Mouse (Mus musculus) forebrain, embryonic 15.5 days (tissue): ENCODE data around the gene Midn. TPM values are rescaled to one million over a fixed set of nuclear protein-coding genes. Genes with fewer than 3 reads are reported as not detected.
A peak's percentile ranks its signal among the peaks of the same experiment; 100 is the strongest.
"Not testable (repeated sequence)": the region's sequence is repeated elsewhere in the genome, so short reads cannot be mapped to it uniquely, and the experiment has no call there.

Experiments used
- ATAC-seq: fragments of 200-750 bp; cut with Nextera tagmentation; replicated peaks from 2 replicates; pipeline ENCODE4 v1.8.0; 2017; ENCODE audit warnings: mild to moderate bottlenecking, moderate TSS enrichment, moderate library complexity
- H3K27ac ChIP-seq: fragments of 300-500 bp; sonication (generic); replicated peaks from 2 replicates; pipeline ENCODE4 v1.5.1; 2015; ENCODE audit warnings: mild to moderate bottlenecking, inconsistent platforms
- H3K27me3 ChIP-seq: fragments of 300-500 bp; sonication (generic); 2 replicates; pipeline ENCODE4 v1.6.1; 2015; ENCODE audit warnings: inconsistent platforms
- H3K36me3 ChIP-seq: fragments of 300-500 bp; sonication (generic); 2 replicates; pipeline ENCODE4 v1.6.1; 2015; ENCODE audit warnings: mild to moderate bottlenecking, inconsistent platforms
- H3K4me1 ChIP-seq: fragments of 300-500 bp; sonication (generic); 2 replicates; pipeline ENCODE4 v1.6.1; 2015; ENCODE audit warnings: inconsistent platforms
- H3K4me2 ChIP-seq: fragments of 300-500 bp; sonication (generic); replicated peaks from 2 replicates; pipeline ENCODE4 v1.6.1; 2015; ENCODE audit warnings: mild to moderate bottlenecking, inconsistent platforms
- H3K4me3 ChIP-seq: fragments of 300-500 bp; sonication (generic); 2 replicates; pipeline ENCODE4 v1.5.1; 2015; ENCODE audit warnings: mild to moderate bottlenecking, inconsistent platforms
- H3K9ac ChIP-seq: fragments of 300-500 bp; sonication (generic); replicated peaks from 2 replicates; pipeline ENCODE4 v1.6.1; 2015; ENCODE audit warnings: mild to moderate bottlenecking, inconsistent platforms
- H3K9me3 ChIP-seq: fragments of 300-500 bp; sonication (generic); 2 replicates; pipeline ENCODE4 v1.6.1; 2016; ENCODE audit warnings: inconsistent platforms
- WGBS: fragments of 180-500 bp; shearing (Covaris S2); methylation state at CpG from one replicate; pipeline ENCODE4 v1.1.7; 2015; ENCODE audit warnings: mixed read lengths; 5-methylcytosine and 5-hydroxymethylcytosine counted together
- polyA plus RNA-seq: library from polyadenylated mRNA; unstranded; fragments of >200 nt; fragmentation: Nextera tagmentation; extraction: Ambion mirVana; gene quantifications from 2 replicates; pipeline ENCODE4 v1.2.1, GENCODE M21; 2015

The Midn gene
- polyA plus RNA-seq, 1 experiment from 2014 or later, result 34.9 TPM

- H3K4me3 ChIP-seq, result peak overlapping the region; percentile 44; the same call in 1 of the 2 replicates
- H3K27me3 ChIP-seq, result no peaks in the 10 kb centered on the region
- H3K9me3 ChIP-seq, result no peaks in the 10 kb centered on the region
- no peaks in the 10 kb centered on the region for H3K36me3 ChIP-seq
- ATAC-seq, result no peak
- H3K4me1 ChIP-seq, result peaks cover 59% of the 10 kb centered on the region
- 0 out of 2 replicates have a peak overlapping the region, but pooled peaks have one; percentile 88 for H3K4me2 ChIP-seq
- H3K9ac ChIP-seq, result no peak overlapping the region
- WGBS, result 80% methylated on average over 8 of the region's 8 CpGs
- H3K27ac ChIP-seq, result no peak overlapping the region
These were observed 15.6 kb downstream of the Midn start for GRCm38 (mm10) chr10:80163721-80164120.

GRCm38 (mm10) chr10:80164161-80164997, 16.3 kb downstream of the Midn start:
- no peak for ATAC-seq
- Histone ChIP-seq H3K27ac (peak overlapping the region; percentile 71), H3K4me3 (peak overlapping the region; percentile 44), H3K27me3 (no peaks in the 10 kb centered on the region), H3K4me1 (peaks cover 59% of the 10 kb centered on the region), H3K36me3 (no peaks in the 10 kb centered on the region), H3K4me2 (peak overlapping the region; percentile 88), H3K9me3 (no peaks in the 10 kb centered on the region), H3K9ac (peak overlapping the region; percentile 64)
- 8% methylated on average over 44 of the region's 44 CpGs for WGBS

GRCm38 (mm10) chr10:80164998-80165344, 16.9 kb downstream of the Midn start:
- H3K9ac ChIP-seq, result peak overlapping the region; percentile 64
- peaks cover 62% of the 10 kb centered on the region for H3K4me1 ChIP-seq
- no peaks in the 10 kb centered on the region for H3K27me3 ChIP-seq
- peak overlapping the region; percentile 88 for H3K4me2 ChIP-seq
- WGBS, result 0% methylated on average over 17 of the region's 17 CpGs
- H3K27ac ChIP-seq, result peak overlapping the region; percentile 80
- H3K9me3 ChIP-seq, result no peaks in the 10 kb centered on the region
- peaks cover 3% of the 10 kb centered on the region for H3K36me3 ChIP-seq
- ATAC-seq, result peak; percentile 48
- peak overlapping the region; percentile 44 for H3K4me3 ChIP-seq

DNA sequence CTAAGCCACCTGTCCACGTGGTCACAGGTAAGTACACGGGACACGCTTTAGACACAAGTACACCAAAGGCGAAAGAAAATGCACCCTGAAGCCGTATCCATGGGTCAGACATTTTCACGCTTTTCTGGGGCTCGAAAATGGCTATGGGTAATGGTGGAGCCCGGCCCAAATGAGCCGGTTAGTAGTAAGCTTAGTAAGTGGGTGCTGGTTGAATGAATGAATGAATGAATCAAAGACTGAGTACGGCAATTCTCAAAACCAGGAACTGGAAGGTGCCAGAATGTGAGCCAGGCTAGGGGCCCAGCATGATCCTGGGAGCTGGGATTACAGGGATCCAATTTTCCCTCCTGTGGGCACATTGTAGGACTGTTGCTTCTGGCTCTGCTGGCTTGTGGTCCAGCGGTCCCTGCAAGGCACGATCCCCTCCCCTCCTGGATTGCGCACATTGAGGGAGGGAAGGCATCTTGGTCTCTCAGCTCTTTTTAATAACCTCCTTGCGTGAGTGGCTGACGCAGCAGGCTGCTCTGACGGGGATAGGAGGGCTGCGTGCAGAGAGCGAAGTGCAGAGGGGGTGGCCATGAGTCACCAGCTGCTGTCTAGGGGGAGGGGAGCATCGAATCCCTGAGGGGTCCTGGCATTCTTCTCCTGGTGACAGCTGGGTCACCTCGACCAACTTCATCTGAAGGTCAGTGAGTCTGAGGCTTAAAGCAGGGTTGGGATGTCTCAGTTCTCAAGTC, 17.5 kb downstream of the Midn start, which contains the start of gene Cirbp:
Gene Cirbp, plus strand, starts transcription at position 594 of the 737 bp plus-strand sequence.
- no peak for ATAC-seq
- no peaks in the 10 kb centered on the region for H3K27me3 ChIP-seq
- peak within 1 kb of the TSS; percentile 64 for H3K9ac ChIP-seq
- peaks cover 9% of the 10 kb centered on the region for H3K36me3 ChIP-seq
- H3K9me3 ChIP-seq, result no peaks in the 10 kb centered on the region
- peak within 1 kb of the TSS; percentile 88 for H3K4me2 ChIP-seq
- peak within 1 kb of the TSS; percentile 44 for H3K4me3 ChIP-seq
- WGBS, result 15% methylated on average over 20 of the region's 20 CpGs
- H3K27ac ChIP-seq, result peak within 1 kb of the TSS; percentile 100
- peaks cover 61% of the 10 kb centered on the region for H3K4me1 ChIP-seq

DNA sequence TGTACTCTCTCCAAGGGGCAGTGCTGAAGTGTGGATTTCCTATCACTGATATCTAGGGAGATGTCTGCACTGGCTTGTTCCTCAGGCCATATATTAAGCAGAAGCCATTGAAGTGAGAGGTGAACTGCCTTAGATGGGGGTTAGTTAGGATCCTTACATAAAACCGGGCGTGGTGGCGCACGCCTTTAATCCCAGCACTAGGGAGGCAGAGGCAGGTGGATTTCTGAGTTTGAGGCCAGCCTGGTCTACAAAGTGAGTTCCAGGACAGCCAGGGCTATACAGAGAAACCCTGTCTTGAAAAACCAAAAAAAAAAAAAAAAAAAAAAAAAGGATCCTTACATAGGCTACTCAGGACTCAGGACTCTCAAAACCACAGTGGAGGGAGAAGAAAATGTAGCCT, 18.1 kb downstream of the Midn start:
- Histone ChIP-seq H3K36me3 (peaks cover 13% of the 10 kb centered on the region), H3K4me2 (peak overlapping the region; percentile 88), H3K4me3 (peak overlapping the region; percentile 44), H3K27ac (peak overlapping the region; percentile 100), H3K4me1 (peaks cover 59% of the 10 kb centered on the region), H3K9ac (peak overlapping the region; percentile 64)
- WGBS, result 90% methylated on average over 4 of the region's 4 CpGs
- not testable (repeated sequence) for H3K27me3 ChIP-seq, ATAC-seq, H3K9me3 ChIP-seq

- Histone ChIP-seq H3K4me2 (peak overlapping the region; percentile 67), H3K4me3 (peak overlapping the region; percentile 99), H3K27ac (peak overlapping the region; percentile 100), H3K4me1 (peaks cover 68% of the 10 kb centered on the region), H3K27me3 (no peaks in the 10 kb centered on the region), H3K9me3 (no peaks in the 10 kb centered on the region), H3K9ac (peak overlapping the region; percentile 100), H3K36me3 (peaks cover 26% of the 10 kb centered on the region)
- under 1% methylated on average over 52 of the region's 55 CpGs for WGBS
- ATAC-seq, result peak; percentile 91
These were observed 19.5 kb downstream of the Midn start for GRCm38 (mm10) chr10:80167460-80168037.

- Histone ChIP-seq H3K4me1 (peaks cover 72% of the 10 kb centered on the region), H3K9ac (peak overlapping the region; percentile 100), H3K36me3 (peaks cover 26% of the 10 kb centered on the region), H3K4me3 (peak overlapping the region; percentile 99), H3K27me3 (no peaks in the 10 kb centered on the region), H3K9me3 (no peaks in the 10 kb centered on the region), H3K4me2 (peak overlapping the region; percentile 67), H3K27ac (peak overlapping the region; percentile 100)
- WGBS, result under 1% methylated on average over 47 of the region's 48 CpGs
- peak; percentile 25 for ATAC-seq
These were observed 20.1 kb downstream of the Midn start for GRCm38 (mm10) chr10:80168038-80168661.

DNA sequence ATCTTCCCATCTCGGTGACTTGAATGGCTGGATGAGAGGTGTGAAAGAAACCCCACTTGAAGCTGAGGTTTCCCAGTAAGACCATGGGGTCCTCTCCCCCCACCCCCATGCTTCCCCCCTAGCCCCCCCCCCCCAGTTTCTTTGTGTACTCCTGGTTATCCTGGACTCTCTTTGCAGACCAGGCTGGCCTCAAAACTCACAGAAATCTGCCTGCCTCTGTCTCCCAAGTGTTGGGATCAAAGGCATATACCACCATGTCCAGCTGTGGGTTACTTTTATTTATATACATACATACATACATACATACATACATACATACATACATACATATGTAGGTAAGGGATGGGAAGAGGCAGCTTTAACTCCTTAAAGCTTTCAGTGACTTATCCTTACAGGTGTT, 21.0 kb downstream of the Midn start:
- H3K27ac ChIP-seq, result peak overlapping the region; percentile 100
- H3K4me3 ChIP-seq, result peak overlapping the region; percentile 99
- H3K4me2 ChIP-seq, result peak overlapping the region; percentile 67
- H3K36me3 ChIP-seq, result peaks cover 26% of the 10 kb centered on the region
- no peaks in the 10 kb centered on the region for H3K9me3 ChIP-seq
- peak overlapping the region; percentile 100 for H3K9ac ChIP-seq
- ATAC-seq, result no peak
- no peaks in the 10 kb centered on the region for H3K27me3 ChIP-seq
- H3K4me1 ChIP-seq, result peaks cover 75% of the 10 kb centered on the region
- WGBS, result 48% methylated on average over 1 of the region's 1 CpGs

- Histone ChIP-seq H3K9ac (no peak overlapping the region; the same call in 1 of the 2 replicates), H3K4me3 (no peak overlapping the region), H3K36me3 (peaks cover 26% of the 10 kb centered on the region), H3K9me3 (no peaks in the 10 kb centered on the region), H3K27me3 (no peaks in the 10 kb centered on the region), H3K27ac (0 out of 2 replicates have a peak overlapping the region, but pooled peaks have one; percentile 6), H3K4me2 (peak overlapping the region; percentile 67; the same call in 1 of the 2 replicates), H3K4me1 (peaks cover 69% of the 10 kb centered on the region)
- 88% methylated on average over 7 of the region's 7 CpGs for WGBS
- ATAC-seq, result no peak
These were observed 21.6 kb downstream of the Midn start for GRCm38 (mm10) chr10:80169651-80170050.

DNA sequence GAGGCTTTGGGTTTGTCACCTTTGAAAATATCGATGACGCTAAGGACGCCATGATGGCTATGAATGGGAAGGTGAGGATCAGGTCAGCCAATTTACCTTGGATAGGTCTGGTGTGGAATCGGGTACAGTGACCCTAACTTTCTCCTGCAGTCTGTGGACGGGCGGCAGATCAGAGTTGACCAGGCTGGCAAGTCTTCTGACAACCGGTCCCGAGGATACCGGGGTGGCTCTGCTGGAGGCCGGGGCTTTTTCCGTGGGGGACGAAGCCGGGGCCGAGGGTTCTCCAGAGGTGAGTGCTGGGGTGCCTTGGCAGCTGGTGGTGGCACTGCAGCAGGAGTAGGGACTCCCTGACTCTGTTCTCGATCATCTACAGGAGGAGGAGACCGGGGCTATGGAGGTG, 22.0 kb downstream of the Midn start:
- Histone ChIP-seq H3K4me2 (no peak overlapping the region), H3K27me3 (no peaks in the 10 kb centered on the region), H3K9ac (no peak overlapping the region), H3K4me1 (peaks cover 65% of the 10 kb centered on the region), H3K9me3 (no peaks in the 10 kb centered on the region), H3K4me3 (no peak overlapping the region), H3K36me3 (peaks cover 26% of the 10 kb centered on the region), H3K27ac (0 out of 2 replicates have a peak overlapping the region, but pooled peaks have one; percentile 6)
- 97% methylated on average over 16 of the region's 16 CpGs for WGBS
- no peak for ATAC-seq

GRCm38 (mm10) chr10:80170601-80171021, 22.5 kb downstream of the Midn start:
- H3K9ac ChIP-seq, result no peak overlapping the region

More at GRCm38 (mm10) chr10:80170601-80171021, 22.5 kb downstream of the Midn start:
- Histone ChIP-seq H3K27me3 (no peaks in the 10 kb centered on the region), H3K36me3 (peaks cover 26% of the 10 kb centered on the region), H3K4me2 (no peak overlapping the region), H3K4me3 (no peak overlapping the region), H3K9me3 (no peaks in the 10 kb centered on the region), H3K27ac (0 out of 2 replicates have a peak overlapping the region, but pooled peaks have one; percentile 5), H3K4me1 (peaks cover 63% of the 10 kb centered on the region)
- WGBS, result 94% methylated on average over 19 of the region's 19 CpGs
- no peak for ATAC-seq
